In the genomic region with DNA sequence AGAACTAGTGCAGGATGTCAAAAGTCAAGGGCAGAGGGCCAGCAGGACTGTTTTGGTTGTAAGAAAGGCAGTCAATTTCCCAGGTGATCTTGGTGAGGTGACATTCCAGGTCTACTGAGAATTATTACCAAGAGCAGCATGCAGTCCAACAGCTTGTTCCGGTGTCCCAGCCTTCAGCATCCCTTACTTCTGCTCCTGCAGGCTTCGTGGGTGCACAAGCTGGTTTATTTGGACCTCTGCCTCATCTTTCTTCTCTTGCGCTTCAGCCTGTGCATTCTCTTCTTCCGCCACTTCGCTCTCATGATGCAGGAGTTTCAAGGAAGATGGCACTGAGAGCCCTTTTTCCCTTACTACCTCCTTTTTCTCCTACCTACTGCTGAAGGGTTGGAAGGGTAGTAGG, we compare ENCODE assay signal across 11 mouse cellular contexts.
"Had no signal": no experiment of that assay in that cellular context is flagged by ENCODE, and none has a peak within 500 bp of the region (broad histone marks: within the 10 kb centered on the region; RNA-seq: fewer than 3 reads in every experiment).

No protein-coding gene starts in this region.

- H3K27ac ChIP-seq: limb, embryonic 13.5 days; liver, embryonic 14.5 days; midbrain, embryonic 12.5 days; neural tube, embryonic 13.5 days had no signal

- H3K4me3 ChIP-seq: limb, embryonic 13.5 days; midbrain, embryonic 12.5 days; neural tube, embryonic 13.5 days had no signal

- DNase-seq: kidney, postnatal 36 days; left cerebral cortex, postnatal 4 days; lung, adult 18-20 months; retina, postnatal 1 day; right cerebral cortex, postnatal 25 days; thymus, postnatal 36 days had no signal

- ATAC-seq: midbrain, embryonic 16.5 days had no signal
